Mouse (Mus musculus) granulocyte monocyte progenitor cell, adult 5-6 weeks (primary cell): ENCODE results near the gene Gm21874. TPM values are rescaled to one million over a fixed set of nuclear protein-coding genes. Genes with fewer than 3 reads are reported as not detected.
"Not testable (repeated sequence)": the region's sequence is repeated elsewhere in the genome, so short reads cannot be mapped to it uniquely, and the experiment has no call there.

Experiments used
- ATAC-seq: replicated peaks from 2 replicates; pipeline ENCODE4 v1.8.0; 2016; ENCODE audit warnings: mild to moderate bottlenecking, moderate TSS enrichment, inconsistent platforms; ENCODE audit not compliant: poor library complexity, severe bottlenecking
- total RNA-seq, 2 experiments: library from RNA; stranded (forward) in 1 of 2; stranded (reverse) in 1 of 2; fragments of 200-712, 200-1000 nt in 1 of 2; fragments of >200 nt in 1 of 2; fragmentation: Nextera tagmentation in 1 of 2; gene quantifications; 2 replicates each; pipeline ENCODE4 v1.2.3; 2014 to 2017

Gm21874 gene
- total RNA-seq (2014; fragmentation: Nextera tagmentation): not detected in 2 replicates
- not detected in 2 replicates for total RNA-seq (2017)

DNA sequence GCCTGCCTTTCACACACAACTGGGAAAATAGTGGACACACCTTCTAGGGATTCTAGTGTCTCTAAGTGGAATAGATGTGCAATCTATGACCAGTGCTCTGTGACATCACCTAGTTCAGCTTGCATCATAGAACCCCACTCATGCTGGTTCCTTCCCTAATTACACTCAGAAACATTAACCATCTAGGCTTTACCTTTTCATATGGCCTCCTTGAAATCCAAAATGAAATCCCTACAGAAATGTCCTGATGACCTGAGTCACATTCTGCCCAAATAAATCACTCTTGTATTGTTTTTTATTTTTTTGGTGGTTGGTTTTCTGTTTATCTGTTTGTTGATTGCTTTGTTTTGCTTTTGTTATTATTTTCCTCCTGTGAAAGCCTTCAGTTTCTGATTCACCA is at the start of gene Gm21874:
Gm21874 (minus strand) TSS at position 101 of the 400 bp plus-strand sequence.
- not testable (repeated sequence) for ATAC-seq

Other genes starting within 250 kb of the Gm21874 start
- gene Gm21721, start 214.0 kb downstream of the Gm21874 start, total RNA-seq (2014; fragmentation: Nextera tagmentation): not detected in 2 replicates
- gene Gm21721, start 214.0 kb downstream of the Gm21874 start, total RNA-seq (2017): not detected in 2 replicates
- gene Gm21812, start 69.0 kb downstream of the Gm21874 start, total RNA-seq (2014; fragmentation: Nextera tagmentation): not detected in 2 replicates
- not detected in 2 replicates for gene Gm21812, start 69.0 kb downstream of the Gm21874 start, total RNA-seq (2017)